Mouse (Mus musculus) adrenal gland, postnatal 10 days (tissue): ENCODE results near the gene Pop5. TPM values are rescaled to one million over a fixed set of nuclear protein-coding genes. Genes with fewer than 3 reads are reported as not detected.
A peak's percentile ranks its signal among the peaks of the same experiment; 100 is the strongest.

ENCODE experiments used
- DNase-seq: peaks from one replicate; pipeline ENCODE4 v3.0.0; 2021; ENCODE audit warnings: mixed read lengths
- total RNA-seq, 2 experiments: library from RNA; stranded (reverse); gene quantifications; 2 replicates each; pipeline ENCODE4 v1.2.3; 2021

Pop5 gene
- total RNA-seq, 2 experiments from 2014 or later, result 86.6 to 97.6 TPM

DNA sequence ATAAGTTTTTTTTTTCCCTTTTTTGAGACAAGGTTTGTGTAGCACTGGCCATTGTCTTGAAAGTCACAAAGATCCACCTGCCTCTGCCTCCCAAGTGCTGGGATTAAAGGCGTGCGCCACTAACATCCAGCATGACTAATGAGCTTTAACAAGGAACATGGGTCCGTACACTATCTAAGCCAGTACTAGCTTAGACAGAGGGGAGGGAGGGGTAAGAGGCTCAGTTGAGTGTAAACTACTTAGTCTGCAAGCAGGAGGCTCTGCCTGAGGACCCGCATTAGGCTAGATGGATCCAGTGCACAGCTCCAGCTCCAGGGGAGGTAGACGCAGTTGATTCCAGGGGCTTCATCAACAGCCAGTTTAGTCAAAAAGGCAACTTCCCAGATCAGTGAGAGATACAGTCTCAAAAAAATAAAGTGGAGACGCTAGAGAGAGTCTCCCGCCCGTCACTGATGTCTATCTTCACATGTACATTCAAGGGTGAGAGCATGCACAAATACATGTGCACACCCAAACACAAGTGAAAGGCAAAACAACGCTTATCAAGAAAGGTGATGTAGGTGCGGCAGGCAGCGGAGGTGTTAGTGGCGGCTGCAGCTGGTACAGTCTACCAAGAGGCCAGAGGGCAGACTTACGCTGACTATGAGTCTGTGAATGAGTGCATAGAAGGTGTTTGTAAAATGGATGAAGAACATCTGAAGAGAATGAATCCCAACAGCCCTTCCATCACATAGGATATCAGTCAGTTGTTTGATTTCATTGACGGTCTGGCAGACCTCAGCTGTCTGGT, 27.1 kb downstream of the Pop5 start:
- no peak for DNase-seq

DNA sequence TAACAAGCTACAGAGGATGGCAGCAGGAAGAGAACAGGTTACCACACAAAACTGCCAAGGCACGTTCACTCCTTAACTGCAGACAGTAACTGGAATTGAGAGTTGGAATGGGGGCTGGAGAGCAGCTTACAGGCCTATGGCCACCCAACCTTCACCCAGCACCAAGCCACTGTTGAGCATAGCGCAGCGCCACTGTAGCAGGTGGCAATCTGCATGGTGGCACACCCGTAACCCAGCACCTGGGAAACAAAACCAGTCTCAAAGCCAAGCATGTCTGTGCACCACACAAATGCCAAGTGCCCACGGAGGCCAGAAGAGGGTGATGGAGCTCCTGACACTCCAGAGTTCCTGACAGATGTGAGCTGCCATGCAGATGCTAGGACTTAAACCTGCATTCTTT, 30.7 kb downstream of the Pop5 start:
- no peak for DNase-seq

- DNase-seq, result no peak
Observed at GRCm38 (mm10) chr5:115266787-115267468, 31.3 kb downstream of the Pop5 start.

GRCm38 (mm10) chr5:115267469-115268045, 31.9 kb downstream of the Pop5 start:
- DNase-seq, result peak; percentile 28

DNA sequence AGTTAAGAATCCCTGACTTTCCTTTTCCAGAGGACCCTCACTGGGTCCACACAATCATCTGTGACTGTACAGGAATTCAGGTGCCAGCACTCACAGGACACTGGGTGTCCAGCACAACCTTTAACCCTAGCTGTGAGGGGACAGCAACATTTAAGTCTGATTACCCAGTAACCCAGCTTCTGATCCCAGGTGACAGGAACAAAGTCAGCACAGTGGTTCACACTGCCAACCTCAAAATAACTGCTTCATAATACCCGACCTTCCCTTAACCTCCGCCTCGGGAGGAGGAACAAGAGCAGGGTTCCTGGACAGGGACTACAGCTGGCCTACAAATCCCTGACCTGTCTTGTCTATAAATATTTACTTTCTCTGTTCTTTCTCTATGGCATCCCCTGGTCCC, 32.6 kb downstream of the Pop5 start:
- peak; percentile 29 for DNase-seq

DNA sequence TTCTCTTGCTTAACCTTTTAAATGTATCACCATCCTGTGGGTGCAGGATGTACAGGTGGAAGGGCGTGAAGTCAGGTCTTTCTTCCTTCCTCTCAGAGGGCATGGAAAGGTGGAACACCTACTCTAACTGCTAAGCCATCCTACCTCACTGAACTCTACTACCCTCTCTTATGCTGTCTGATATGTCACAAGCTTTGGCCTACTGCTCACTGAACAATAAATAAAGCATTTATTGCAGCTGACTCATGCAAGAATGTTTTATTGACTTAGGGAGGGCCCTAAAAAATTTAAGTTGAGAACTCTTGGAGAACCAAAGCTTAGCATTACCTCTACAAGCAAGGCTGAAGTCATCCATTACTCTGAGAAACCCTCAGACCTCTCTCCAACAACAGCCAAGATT, 34.3 kb downstream of the Pop5 start:
- no peak for DNase-seq

DNA sequence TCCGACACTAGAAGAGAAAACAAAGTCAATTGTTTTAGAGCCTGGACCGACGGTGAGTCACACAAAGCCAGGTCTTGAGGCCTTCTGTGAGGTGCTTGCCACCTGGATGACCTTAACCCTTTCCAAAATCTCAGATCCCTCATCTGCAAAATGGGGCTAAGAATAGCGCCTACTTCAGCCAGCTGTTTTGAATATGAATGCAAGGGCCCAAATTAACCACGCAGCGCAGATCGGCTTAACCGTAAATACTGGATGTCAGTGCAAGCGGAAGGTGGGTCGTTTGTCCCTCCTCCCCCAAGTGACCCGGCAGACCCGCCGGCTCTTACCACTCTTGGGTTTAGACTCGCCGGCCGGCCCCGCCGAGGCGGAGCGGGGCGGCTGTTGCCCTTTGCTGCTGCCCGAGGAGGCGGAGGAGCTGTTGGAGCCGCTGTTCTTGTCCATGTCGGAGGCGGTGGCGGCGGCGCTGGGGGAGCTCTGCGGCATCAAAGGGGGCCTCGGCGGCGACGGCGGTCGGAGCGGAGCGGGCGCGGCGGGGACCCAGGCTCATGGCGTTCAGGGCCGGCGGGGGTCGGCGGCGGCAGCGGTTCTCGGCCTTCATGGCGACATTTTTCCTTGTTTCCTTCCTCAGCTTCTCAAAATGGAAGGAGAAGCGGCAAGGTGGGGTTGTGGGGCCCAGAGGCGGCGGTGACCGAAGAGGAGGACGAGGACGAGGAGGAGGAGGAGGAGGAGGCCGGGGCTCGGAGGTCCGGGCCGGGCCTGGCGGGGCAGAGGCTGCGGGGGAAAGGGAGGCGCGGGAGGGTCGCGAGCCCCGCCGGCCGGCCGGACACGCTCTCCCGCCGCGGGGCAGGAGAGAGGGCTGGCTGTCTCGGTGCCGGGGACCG, 36.5 kb downstream of the Pop5 start:
- DNase-seq, result peak; percentile 57

DNA sequence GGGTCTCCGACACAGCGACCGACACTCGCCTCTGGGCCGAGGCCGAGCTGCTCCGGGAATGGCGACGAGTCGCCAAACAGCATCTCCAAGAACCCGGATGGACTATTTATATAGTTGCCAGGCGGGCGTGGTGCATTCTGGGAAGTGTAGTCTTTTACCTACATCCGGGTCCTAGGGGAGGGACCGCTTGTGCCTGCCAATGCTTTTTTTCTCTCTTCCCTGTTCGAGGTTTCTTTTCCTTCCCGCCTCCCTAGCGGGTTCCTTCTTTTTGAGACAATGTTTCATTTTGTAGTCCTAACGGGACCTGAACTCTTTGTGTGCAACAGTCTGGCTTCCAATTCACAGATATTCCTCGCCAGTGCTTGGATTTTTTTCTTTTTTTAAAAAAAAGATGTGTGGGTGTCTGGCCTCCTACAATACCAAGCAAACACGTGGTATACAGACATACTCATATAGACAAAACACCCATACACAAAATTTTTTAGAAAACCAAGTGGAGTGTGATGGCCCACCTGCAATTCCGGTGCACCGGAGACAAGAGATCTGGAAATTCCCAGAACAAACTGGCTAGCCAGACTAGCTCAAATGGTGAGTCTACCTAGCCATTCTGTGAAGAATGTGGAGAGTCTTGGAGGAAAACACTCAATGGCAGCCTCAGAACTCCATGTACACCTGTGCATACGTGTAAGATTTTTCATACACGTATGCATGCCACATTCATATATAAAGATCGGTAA, 37.3 kb downstream of the Pop5 start, which contains the start of gene Rnf10:
TSS of gene Rnf10 (minus strand) at position 87 of the 737 bp plus-strand sequence.
- DNase-seq, result peak; percentile 97

DNA sequence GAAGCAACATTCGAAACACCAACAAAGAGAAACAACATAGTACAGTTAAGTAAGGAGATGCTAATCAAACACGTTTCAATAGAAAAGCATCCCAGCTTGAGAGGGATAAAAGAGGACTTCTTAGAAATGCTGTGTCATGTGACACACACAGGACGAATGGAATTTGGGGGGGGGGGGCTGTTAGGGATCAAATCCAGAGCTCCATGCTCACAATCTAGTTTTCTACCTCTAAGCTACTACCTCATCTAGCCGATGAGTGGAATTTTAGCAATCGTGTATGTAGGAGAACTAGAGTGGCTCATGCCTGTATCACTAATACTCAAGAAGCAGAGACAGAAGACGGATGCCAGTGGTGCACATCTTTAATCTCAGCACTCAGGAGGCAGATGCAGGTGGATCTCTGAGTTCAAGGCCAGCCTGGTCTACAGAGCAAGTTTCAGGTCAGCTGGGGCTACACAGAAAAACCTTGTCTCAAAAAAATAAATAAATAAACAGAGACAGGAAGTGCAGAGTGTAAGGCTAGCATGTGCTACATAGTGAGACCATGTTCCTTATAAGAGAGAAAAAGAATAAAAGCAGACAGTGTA, 38.0 kb downstream of the Pop5 start:
- no peak for DNase-seq

DNA sequence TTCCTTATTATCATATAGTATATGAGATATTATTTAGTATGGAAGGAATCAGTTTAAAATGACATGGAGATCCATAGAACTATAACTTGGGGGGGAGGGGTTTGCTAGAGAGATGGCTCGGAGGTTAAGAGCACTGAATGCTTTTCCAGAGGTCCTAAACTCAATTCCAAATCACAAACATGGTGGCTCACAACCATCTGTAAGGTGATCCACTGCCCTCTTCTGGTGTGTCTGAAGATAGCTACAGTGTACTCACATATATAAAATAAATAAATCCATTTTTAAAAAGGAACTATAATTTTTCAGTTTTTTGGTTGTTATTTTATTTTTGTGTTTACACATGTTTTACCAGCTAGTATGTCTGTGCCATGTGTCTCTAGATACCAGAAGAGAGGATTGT, 38.7 kb downstream of the Pop5 start:
- DNase-seq, result no peak

DNA sequence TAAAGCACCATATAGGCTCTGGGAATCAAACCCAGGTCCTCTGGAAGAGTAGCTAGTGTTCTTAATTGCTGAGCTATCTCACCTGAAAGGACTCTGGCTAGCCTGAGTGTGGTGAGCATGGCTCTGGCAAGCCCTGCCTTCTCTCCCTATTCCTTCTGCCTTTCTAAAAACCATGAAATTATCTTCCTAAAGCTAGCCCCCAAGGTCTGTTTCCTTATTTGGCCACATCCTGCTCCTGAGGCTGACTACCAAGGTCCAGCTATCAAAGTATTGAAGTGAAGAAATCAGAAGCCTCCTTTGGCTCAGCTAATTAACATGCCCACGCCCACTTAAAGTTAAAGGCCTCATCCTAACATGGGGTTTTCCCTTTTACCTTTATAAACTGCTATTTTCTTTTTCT, 39.1 kb downstream of the Pop5 start:
- peak; percentile 44 for DNase-seq

- peak; percentile 42 for DNase-seq
Observed at GRCm38 (mm10) chr5:115275998-115276397, 40.4 kb downstream of the Pop5 start.

DNA sequence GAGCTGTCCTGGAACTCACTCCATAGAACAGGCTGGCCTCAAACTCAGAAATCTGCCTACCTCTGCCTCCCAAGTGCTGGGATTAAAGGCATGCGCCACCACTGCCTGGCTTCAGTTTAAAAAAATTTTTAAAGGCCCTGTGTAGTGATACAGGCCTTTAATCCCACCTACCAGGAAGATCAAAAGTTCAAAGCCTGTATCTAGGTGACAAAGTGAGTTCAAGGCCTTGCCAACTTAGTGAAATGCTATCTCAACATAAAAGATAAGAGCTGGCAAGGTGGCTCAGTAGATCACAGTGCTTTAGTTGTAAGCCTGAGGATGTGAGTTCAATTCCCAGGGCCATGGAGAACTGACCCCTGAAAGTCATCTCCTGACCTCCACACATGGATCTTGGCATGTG, 42.4 kb downstream of the Pop5 start:
- DNase-seq, result no peak

DNA sequence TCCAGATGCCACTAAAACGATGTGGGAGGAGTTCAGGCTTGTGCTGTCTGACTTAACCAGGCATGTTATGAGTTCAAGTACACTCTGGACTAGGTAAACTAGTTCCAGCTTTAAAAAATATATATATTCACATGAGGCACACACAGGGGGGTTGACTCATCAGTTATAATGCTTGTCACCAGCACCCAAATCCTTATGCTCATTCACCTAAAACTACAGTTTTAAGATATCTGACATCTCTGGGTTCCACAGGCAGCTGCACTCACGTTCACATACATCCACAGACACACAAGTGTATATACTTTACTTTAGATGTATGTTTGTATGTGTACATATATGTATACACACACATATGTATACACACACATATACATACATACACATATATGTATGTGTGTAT, 43.1 kb downstream of the Pop5 start:
- no peak for DNase-seq

GRCm38 (mm10) chr5:115279226-115280049, 43.8 kb downstream of the Pop5 start, which contains the start of gene Coq5:
Coq5 (plus strand) TSS chr5:115279666.
- DNase-seq, result peak; percentile 94

- peak; percentile 43 for DNase-seq
Observed at GRCm38 (mm10) chr5:115280050-115280687, 44.5 kb downstream of the Pop5 start.

GRCm38 (mm10) chr5:115284735-115285134, 49.1 kb downstream of the Pop5 start:
- no peak for DNase-seq

DNA sequence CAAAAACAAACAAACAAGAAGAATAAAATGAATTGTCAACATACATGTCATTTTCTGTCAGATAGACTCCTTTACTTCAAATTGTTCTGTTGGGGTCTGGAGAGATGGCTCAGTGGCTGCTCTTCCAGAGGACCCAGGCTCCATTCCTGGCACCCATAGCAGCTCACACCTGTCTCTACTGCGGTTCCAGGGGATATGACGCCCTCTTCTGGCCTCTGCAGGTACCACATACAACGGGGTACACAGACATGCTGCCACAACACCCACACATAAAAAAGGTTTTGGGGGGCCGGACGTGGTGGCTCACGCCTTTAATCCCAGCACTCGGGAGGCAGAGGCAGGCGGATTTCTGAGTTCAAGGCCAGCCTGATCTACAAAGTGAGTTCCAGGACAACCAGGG, 58.5 kb downstream of the Pop5 start:
- DNase-seq, result no peak
